Mouse (Mus musculus) MEL (cell line): ENCODE results near the gene Gm3252.
"Not testable (repeated sequence)": the region's sequence is repeated elsewhere in the genome, so short reads cannot be mapped to it uniquely, and the experiment has no call there.

ENCODE experiments used
- GATA1 ChIP-seq: IDR thresholded peaks from 2 replicates; pipeline ENCODE4 v1.6.1; 2011; ENCODE audit warnings: low read depth, low read length, improper control_type of control experiment
- ZNF384 ChIP-seq: IDR thresholded peaks from 2 replicates; pipeline ENCODE4 v1.6.1; 2012; ENCODE audit warnings: low read depth, mild to moderate bottlenecking, inconsistent platforms, low read length, improper control_type of control experiment

DNA sequence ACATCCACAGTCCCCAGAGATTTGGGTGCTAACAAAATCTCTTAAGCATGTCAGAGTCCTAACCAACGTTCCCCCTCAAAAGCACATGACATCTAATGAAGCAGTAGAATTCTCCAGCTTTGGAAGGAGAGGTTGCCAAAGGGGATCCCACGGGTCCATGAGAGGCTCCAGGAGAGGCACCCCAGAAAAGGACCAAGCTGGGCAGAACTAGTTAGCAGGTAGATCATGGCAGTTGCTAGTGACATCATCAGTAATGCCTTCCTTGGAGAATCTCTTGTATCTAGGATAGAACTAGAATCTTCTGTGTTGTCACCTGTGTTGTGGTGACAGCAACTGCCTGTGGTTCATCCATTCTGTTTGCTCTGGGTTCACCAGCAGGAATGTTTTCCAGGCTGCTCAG lies 49.5 kb downstream of the Gm3252 start, which contains the start of gene Gm9602:
- TF ChIP-seq GATA1, ZNF384: not testable (repeated sequence)
